Mouse (Mus musculus) gastrocnemius, postnatal 14 days (tissue): ENCODE results near the gene Ahctf1. TPM values are rescaled to one million over a fixed set of nuclear protein-coding genes. Genes with fewer than 3 reads are reported as not detected.
A peak's percentile ranks its signal among the peaks of the same experiment; 100 is the strongest.
"Not testable (repeated sequence)": the region's sequence is repeated elsewhere in the genome, so short reads cannot be mapped to it uniquely, and the experiment has no call there.

ENCODE experiments used
- DNase-seq: peaks from one replicate; pipeline ENCODE4 v3.0.0; 2021; ENCODE audit warnings: mixed read lengths
- intact Hi-C: fragments of 180-260 bp; cut with DNase I; formaldehyde crosslinking; loops from one replicate; pipeline ENCODE4 v1.15.1; 2025; ENCODE audit warnings: low total_unique reads
- total RNA-seq, 2 experiments: library from RNA; stranded (reverse); gene quantifications; 2 replicates each; pipeline ENCODE4 v1.2.3; 2021

The Ahctf1 gene
- total RNA-seq, 2 experiments from 2014 or later: 14.8 to 17.8 TPM

GRCm38 (mm10) chr1:179731391-179731790 lies 72.1 kb downstream of the Ahctf1 start:
- DNase-seq: no peak
- intact Hi-C loops: loop anchor here (10.0 kb wide), 2 partner anchors 87 to 227 kb away; no protein-coding TSS in a partner anchor

- DNase-seq: no peak
- intact Hi-C loops: no loop called here
Measured at GRCm38 (mm10) chr1:179728661-179729060, 74.8 kb downstream of the Ahctf1 start.

- intact Hi-C loops: no loop called here
- DNase-seq: no peak
Measured at GRCm38 (mm10) chr1:179722811-179723469, 80.5 kb downstream of the Ahctf1 start.

- DNase-seq: no peak
- intact Hi-C loops: no loop called here
Measured at GRCm38 (mm10) chr1:179715786-179716185, 87.7 kb downstream of the Ahctf1 start.

- intact Hi-C loops, DNase-seq: not testable (repeated sequence)
Measured at GRCm38 (mm10) chr1:179715289-179715688, 88.2 kb downstream of the Ahctf1 start.

- no peak for DNase-seq
- intact Hi-C loops: no loop called here
Measured at GRCm38 (mm10) chr1:179713367-179713766, 90.1 kb downstream of the Ahctf1 start.

GRCm38 (mm10) chr1:179712658-179713057 lies 90.8 kb downstream of the Ahctf1 start:
- intact Hi-C loops: no loop called here
- DNase-seq: no peak

GRCm38 (mm10) chr1:179710739-179711138 lies 92.7 kb downstream of the Ahctf1 start:
- DNase-seq: no peak
- intact Hi-C loops: no loop called here

GRCm38 (mm10) chr1:179709390-179709789 lies 94.1 kb downstream of the Ahctf1 start:
- DNase-seq: peak; percentile 56
- intact Hi-C loops: no loop called here

GRCm38 (mm10) chr1:179705154-179705553 lies 98.3 kb downstream of the Ahctf1 start:
- intact Hi-C loops: no loop called here
- peak; percentile 45 for DNase-seq

GRCm38 (mm10) chr1:179704150-179704549 lies 99.3 kb downstream of the Ahctf1 start:
- no peak for DNase-seq
- intact Hi-C loops: no loop called here

Other genes with a start within 250 kb of the Ahctf1 start
- gene Sccpdh, start 135.5 kb downstream of the Ahctf1 start, total RNA-seq: 10 to 100 TPM; 43.1 to 47.0 TPM
- under 1 TPM; 0.13 to 0.16 TPM for gene Kif28, start 58.4 kb downstream of the Ahctf1 start, total RNA-seq
- gene Gm10518, start 304 bp downstream of the Ahctf1 start, total RNA-seq: not detected
- 10 to 100 TPM; 26.5 to 27.3 TPM for gene Cdc42bpa, start 156.8 kb upstream of the Ahctf1 start, total RNA-seq